Mouse (Mus musculus): ENCODE results near the gene Gfer.
"Not testable (repeated sequence)": the region's sequence is repeated elsewhere in the genome, so short reads cannot be mapped to it uniquely, and the experiment has no call there.

Gene Gfer

DNA sequence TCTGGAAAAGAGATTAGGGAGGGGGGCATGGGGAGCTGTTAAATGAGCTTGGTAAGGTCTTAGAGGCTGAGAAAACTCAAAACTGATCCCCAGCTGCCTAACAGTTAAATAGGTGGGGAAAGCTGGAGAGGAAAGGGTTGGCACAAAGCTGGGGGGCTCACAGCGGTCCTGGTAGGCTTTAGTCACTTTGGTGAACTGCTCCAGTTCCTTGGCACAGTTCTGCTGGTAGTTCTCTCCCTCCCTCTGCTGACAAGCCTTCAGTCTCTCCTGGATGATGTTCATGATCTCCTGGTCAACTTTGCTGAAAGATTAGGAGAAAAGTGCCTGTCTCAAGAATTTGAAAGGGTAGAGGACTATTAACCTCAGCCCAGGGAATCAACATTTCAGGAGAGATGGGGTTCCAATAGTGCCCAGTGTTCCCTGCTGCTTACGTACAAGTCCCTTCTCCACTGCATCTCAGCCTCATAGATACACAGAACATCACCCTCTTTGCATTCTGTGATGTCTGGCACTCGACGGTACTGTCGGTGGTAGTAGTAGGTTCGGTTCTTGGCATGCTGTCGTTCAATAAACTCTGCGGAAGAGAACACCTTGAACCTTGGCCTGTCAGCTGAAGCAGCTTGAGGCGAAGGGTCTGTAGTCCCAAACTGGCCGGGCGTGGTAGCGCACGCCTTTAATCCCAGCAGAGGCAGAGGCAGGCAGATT lies 26.4 kb upstream of the Gfer start:
- DNase-seq (ENCODE audit: low spot score in 2 of 2) = no peak

DNA sequence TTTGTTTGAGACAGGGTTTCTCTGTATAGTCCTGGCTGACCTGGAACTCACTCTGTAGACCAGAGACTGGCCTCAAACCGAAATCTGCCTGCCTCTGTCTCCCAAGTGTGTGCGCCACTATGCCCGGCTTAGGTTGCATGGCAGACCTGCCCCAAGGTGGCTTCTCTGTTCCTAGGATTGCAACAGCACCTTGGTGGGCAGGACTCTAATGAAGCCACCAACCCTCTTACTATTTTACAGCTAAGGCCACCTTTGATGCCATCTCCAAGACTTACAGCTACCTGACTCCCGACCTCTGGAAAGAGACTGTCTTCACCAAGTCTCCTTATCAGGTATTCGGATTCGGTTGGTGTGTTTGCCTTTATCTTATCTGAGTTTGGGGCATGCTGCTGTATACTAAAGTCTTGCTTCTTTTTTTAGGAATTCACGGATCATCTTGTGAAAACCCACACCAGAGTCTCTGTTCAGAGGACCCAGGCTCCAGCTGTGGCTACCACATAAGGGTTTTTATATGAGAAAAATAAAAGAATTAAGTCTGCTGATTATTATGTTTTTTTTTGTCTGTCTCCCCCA lies 25.5 kb upstream of the Gfer start:
- DNase-seq (ENCODE audit: low spot score in 2 of 2) = not testable (repeated sequence)

- not testable (repeated sequence) for DNase-seq (ENCODE audit: low spot score in 2 of 2)
Observed at GRCm38 (mm10) chr17:24720616-24721015, 24.7 kb upstream of the Gfer start.

DNA sequence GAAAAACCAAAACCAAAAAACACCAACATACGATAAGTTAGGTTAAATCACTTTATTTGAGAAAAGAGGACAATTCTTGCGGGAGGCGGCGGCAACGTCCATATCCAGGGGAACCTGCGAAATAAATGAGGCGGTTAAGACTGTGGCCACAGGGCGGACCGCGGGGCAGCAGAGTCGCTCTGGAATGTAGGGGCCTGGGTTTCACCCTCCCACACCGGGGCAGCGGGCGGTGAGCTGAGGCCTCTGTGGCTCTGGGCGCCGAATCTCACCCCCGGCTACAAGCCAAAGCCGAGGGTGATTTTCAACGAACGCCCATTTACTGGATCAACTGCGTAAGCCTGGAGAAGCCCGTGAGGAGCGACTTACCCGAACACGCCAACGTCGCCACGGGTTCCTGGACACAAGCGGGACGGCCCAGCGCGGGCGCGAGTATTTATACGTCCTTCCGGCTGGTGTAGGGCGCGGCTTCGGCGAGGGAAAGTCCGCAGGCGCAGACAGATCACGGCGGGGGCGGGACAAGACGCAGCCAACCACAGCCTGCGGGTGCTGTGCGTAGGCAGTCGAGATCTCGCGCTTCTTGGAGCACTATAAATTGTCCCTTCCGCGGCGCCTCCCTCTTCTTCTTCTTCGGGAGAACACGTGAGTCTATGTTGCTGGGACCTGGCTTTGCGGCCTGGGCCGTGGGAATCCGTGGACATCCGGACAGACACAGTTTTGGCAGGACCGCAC lies 23.7 kb upstream of the Gfer start:
- peak; percentile 97 to 98 for DNase-seq (ENCODE audit: low spot score in 2 of 2)

- DNase-seq (ENCODE audit: low spot score in 2 of 2) = not testable (repeated sequence)
Observed at GRCm38 (mm10) chr17:24718938-24719337, 23.0 kb upstream of the Gfer start.

- no peak for DNase-seq (ENCODE audit: low spot score in 2 of 2)
Observed at GRCm38 (mm10) chr17:24717943-24718342, 22.0 kb upstream of the Gfer start, which contains the start of the genes Rnf151 and Rps2. Gene Rnf151, minus strand, starts transcription at chr17:24718063. Gene Rps2, plus strand, starts transcription at chr17:24718116.

DNA sequence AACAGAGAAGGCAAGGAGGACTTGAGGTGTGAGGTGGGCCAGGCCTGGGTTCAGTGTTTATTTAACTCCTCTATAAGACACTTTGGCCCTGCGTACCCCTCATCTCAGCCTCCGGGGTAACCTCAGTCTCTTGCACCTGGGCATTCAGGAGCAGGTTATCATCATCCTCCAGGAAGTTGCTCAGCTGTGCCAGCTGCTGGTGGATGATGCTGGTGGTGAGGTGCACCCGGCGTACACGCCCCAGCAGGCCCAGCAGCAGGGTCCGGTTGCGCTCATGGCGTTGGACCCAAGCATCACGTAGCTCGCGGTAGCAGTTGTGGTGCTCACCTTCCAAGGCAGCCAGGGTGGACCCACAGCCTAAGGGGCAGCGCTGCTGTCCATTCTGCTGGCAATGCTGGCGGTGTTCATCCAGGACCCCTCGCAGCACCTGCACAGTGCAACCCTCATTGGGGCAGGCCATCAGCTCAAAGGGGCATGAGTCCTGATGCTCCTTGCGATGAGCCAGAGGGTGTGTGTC lies 20.3 kb upstream of the Gfer start:
- no peak for DNase-seq (ENCODE audit: low spot score in 2 of 2)

- DNase-seq (ENCODE audit: low spot score in 2 of 2) = no peak
Observed at GRCm38 (mm10) chr17:24715556-24715955, 19.6 kb upstream of the Gfer start.

GRCm38 (mm10) chr17:24708646-24709045 lies 12.7 kb upstream of the Gfer start:
- DNase-seq (ENCODE audit: low spot score in 2 of 2) = no peak

DNA sequence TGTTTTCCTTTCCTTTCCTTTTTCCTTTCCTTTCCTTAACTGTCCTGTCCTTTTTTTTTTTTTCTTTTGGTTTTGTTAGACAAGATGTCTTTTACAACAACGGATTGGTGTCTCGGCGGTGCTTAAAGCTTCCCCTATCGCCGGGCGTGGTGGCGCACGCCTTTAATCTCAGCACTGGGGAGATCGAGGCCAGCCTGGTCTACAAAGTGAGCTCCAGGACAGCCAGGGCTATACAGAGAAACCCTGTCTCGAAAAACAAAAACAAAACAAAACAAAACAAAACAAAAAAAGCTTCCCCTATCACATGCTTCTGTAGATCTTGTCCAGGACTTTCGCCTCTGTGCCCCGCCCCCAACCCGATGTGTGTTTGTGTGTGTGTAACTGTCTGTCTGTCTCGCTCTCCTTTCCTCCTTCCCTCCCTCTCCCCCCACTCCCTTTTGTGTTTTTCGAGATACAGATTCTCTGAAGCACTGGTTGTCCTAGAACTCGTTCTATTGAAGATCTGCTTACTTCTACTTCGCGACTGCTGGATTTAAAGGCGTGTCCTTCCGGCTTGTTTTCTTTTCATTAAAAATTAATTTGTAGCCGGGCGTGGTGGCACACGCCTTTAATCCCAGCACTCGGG lies 12.0 kb upstream of the Gfer start:
- no peak for DNase-seq (ENCODE audit: low spot score in 2 of 2)

GRCm38 (mm10) chr17:24706982-24707800 lies 11.2 kb upstream of the Gfer start, which contains the start of gene Tbl3:
Gene Tbl3, minus strand, starts transcription at chr17:24707660.
- DNase-seq (ENCODE audit: low spot score in 2 of 2) = peak; percentile 90 to 93

GRCm38 (mm10) chr17:24705821-24706220 lies 9.9 kb upstream of the Gfer start:
- DNase-seq (ENCODE audit: low spot score in 2 of 2) = no peak

DNA sequence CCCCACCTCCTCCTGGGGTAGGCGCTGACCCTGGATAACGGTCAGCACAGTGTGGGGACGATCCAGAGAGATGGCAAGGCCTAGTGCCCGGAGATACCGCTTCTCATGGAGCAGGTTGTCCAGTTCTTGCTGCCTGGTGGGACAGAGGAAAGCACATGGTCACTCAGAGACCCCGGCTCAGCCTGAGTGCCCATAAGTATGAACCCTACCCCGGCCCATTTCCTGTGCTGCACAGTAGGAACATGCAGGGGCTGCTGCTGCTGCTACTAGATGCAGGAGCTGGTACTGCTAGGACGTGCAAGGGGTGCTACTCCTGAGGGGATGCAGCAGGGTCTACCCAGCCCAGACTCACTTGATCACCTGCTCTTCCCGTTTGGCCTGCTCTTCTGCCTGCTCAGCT lies 5.3 kb upstream of the Gfer start:
- no peak for DNase-seq (ENCODE audit: low spot score in 2 of 2)

GRCm38 (mm10) chr17:24699473-24699872 lies 3.5 kb upstream of the Gfer start:
- no peak for DNase-seq (ENCODE audit: low spot score in 2 of 2)

DNA sequence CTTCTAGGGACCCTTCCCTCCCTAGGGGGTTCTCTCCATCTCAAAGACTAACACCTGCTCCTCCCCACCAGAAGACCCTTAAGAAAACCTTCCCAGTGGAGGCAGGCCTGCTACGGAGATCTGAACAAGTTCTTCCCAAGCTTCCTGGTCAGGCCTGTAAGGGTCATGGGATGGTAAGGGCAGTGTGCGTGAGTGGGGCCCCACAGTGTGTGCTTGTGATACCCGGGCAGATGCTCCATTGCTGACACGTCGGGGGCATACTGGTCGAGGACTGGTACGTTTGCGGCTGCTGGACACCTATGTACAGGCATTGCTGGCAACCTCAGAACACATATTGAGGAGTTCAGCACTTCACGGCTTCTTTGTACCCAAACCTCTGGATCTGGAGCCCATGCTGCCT lies 2.8 kb upstream of the Gfer start:
- no peak for DNase-seq (ENCODE audit: low spot score in 2 of 2)

- no peak for DNase-seq (ENCODE audit: low spot score in 2 of 2)
Observed at GRCm38 (mm10) chr17:24697985-24698384, 2.0 kb upstream of the Gfer start.

GRCm38 (mm10) chr17:24695326-24696010 lies 488 bp downstream of the Gfer start:
- DNase-seq (ENCODE audit: low spot score in 2 of 2) = no peak

DNA sequence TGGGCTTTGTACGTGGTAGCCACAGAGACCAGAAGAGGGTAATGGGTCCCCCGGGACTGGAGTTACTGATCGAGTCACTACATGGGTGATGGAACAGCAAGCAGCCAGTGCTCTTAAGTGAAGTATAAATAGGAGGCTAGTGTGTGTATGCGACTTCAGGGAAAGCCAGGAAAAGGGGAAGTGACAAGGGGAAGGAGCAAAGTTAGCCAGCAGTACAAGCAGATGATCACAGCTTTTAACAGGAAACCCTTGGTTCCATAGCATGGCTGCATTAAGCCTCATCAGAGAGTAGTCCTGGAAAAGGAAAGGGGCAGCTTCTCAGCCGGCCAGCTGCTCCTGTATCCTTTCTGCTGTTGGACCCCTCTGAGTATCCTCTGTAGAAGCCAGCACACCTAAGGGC lies 3.6 kb downstream of the Gfer start:
- no peak for DNase-seq (ENCODE audit: low spot score in 2 of 2)

DNA sequence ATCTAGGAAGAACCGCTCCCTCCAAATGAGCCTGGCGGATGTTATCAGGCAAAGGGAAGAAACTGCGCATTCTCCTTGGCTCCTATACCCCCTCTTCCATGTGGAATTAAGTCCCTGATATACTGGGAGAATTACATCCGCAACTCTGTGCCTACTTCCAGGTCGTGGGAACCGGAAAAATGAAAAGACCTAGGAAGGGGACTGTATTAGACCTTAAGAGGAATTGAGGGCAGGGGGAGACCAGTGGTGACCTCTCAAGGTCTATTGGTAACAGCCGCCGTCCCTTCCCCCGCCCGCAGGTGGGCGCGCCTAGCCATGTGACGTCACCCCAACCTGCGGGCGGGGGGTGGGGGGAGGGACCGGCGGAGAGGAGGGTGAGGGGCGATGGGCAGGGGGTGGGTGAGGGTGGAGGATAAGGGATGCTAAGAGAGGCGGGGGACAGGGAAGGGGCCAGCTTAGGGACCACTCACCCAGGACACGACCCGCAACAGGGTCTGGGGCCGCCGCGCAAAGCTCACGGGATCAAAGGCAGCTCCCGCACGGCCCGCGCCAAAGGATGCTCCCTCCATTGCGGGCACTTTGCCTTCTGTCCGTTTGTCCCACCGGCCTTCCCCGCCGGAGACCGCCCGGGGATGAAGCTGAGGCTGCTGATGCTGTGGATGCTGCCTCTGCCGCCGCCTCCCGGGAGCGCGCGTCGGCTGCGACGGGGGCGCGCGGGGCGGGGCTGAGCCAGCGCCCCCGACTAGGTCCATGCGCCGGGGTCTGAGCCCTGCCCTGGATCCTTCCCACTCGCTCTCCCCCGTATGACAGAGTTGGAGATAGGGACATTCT lies 6.5 kb downstream of the Gfer start, which contains the start of gene Syngr3:
TSS of gene Syngr3 (minus strand) at position 705 of the 831 bp plus-strand sequence.
- DNase-seq (ENCODE audit: low spot score in 2 of 2) = no peak

GRCm38 (mm10) chr17:24687599-24687998 lies 8.4 kb downstream of the Gfer start:
- DNase-seq (ENCODE audit: low spot score in 2 of 2) = no peak

All from heart, adult 9 months (tissue).